In genomic region chr2:119250826-119251478, GRCm38 (mm10) we compare ENCODE assay signal across 8 mouse cellular contexts. TPM values are rescaled to one million over a fixed set of nuclear protein-coding genes. Genes with fewer than 3 reads are reported as not detected.
DNase-seq lines count a peak whose midpoint lies in the region; ATAC-seq and TF ChIP-seq lines count a peak whose summit lies in the region.

No protein-coding gene starts in this region.

- DNase-seq in CD8-positive naive resting alpha-beta T cell, adult 2 months (ENCODE audit: low read depth in 2 of 2, low spot score in 2 of 2) = peak; percentile 76 to 85
- DNase-seq in brain, embryonic 14.5 days (ENCODE audit: low read depth) = peak; percentile 89
- peak; percentile 87 for DNase-seq in kidney, postnatal 0 days (ENCODE audit: low spot score)
- DNase-seq in liver, embryonic 14.5 days (ENCODE audit: low read depth in 3 of 3, low spot score in 3 of 3) = peak; percentile 75 to 79 (median 78)
- peak; percentile 74 to 85 for DNase-seq in natural killer cell, adult 2 months (ENCODE audit: low spot score in 2 of 2)

- H3K4me1 ChIP-seq in erythroblast, embryonic 14.5 days (ENCODE audit: control insufficient read depth) = peaks cover 8% of the 10 kb centered on the region
- H3K4me1 ChIP-seq in heart, embryonic 14.5 days (ENCODE audit: control insufficient read depth in 2 of 2, insufficient read depth in 2 of 2, low read length in 2 of 2) = no peaks in the 10 kb centered on the region
- H3K4me1 ChIP-seq in kidney, postnatal 0 days (replicated peaks; ENCODE audit: insufficient read depth, low read length) = no peaks in the 10 kb centered on the region
- H3K4me1 ChIP-seq in liver, embryonic 14.5 days (replicated peaks; ENCODE audit: control insufficient read depth in 2 of 2, insufficient read depth in 2 of 2, low read length in 1 of 2) = peaks cover 6% of the 10 kb centered on the region in 2 experiments; a peak in 3 of 4 replicates
- peaks cover 7% of the 10 kb centered on the region; the same call in 1 of the 2 replicates for H3K4me1 ChIP-seq in stomach, embryonic 16.5 days (ENCODE audit: control insufficient read depth, insufficient read depth, low read length)

- TF ChIP-seq POLR2A in brain, embryonic 14.5 days (IDR thresholded peaks at IDR 0.05; ENCODE audit: borderline replicate concordance, extremely low read depth, insufficient read depth, insufficient read length, poor library complexity, severe bottlenecking) = no peak

- peaks cover 27% of the 10 kb centered on the region for H3K27me3 ChIP-seq in erythroblast, embryonic 14.5 days (ENCODE audit: control insufficient read depth)
- H3K27me3 ChIP-seq in heart, embryonic 14.5 days (ENCODE audit: control insufficient read depth, insufficient read depth, low read length) = peaks cover 18% of the 10 kb centered on the region
- no peaks in the 10 kb centered on the region; the same call in 1 of the 2 replicates for H3K27me3 ChIP-seq in kidney, postnatal 0 days (ENCODE audit: insufficient read depth, low read length)
- H3K27me3 ChIP-seq in liver, embryonic 14.5 days (ENCODE audit: control insufficient read depth, insufficient read depth, low read length) = peaks cover 3% of the 10 kb centered on the region
- no peaks in the 10 kb centered on the region for H3K27me3 ChIP-seq in stomach, embryonic 16.5 days (ENCODE audit: control insufficient read depth, insufficient read depth, low read length)

- no peak for ATAC-seq in heart, embryonic 14.5 days (ENCODE audit: insufficient number of reproducible peaks, insufficient read depth, low FRiP score, low read depth)
- ATAC-seq in kidney, postnatal 0 days (replicated peaks; ENCODE audit: low FRiP score, low read depth) = peak; percentile 62
- peak; percentile 64; the same call in 1 of the 2 replicates for ATAC-seq in liver, embryonic 14.5 days (ENCODE audit: insufficient read depth)
- peak; percentile 74; the same call in 1 of the 2 replicates for ATAC-seq in stomach, embryonic 16.5 days (ENCODE audit: insufficient read depth, low FRiP score)

- H3K4me2 ChIP-seq in heart, embryonic 14.5 days (ENCODE audit: low read length) = peak overlapping the region; percentile 53
- H3K4me2 ChIP-seq in kidney, postnatal 0 days (ENCODE audit: low read length) = no peak overlapping the region
- H3K4me2 ChIP-seq in liver, embryonic 14.5 days (ENCODE audit: low read depth) = peak overlapping the region; percentile 57
- peak overlapping the region; percentile 41 for H3K4me2 ChIP-seq in stomach, embryonic 16.5 days (ENCODE audit: low read depth, low read length)

- no peaks in the 10 kb centered on the region for H3K36me3 ChIP-seq in erythroblast, embryonic 14.5 days (ENCODE audit: control insufficient read depth)
- no peaks in the 10 kb centered on the region for H3K36me3 ChIP-seq in heart, embryonic 14.5 days (ENCODE audit: control insufficient read depth, insufficient read depth, low read length)
- no peaks in the 10 kb centered on the region for H3K36me3 ChIP-seq in kidney, postnatal 0 days (ENCODE audit: insufficient read depth, low read length)
- no peaks in the 10 kb centered on the region for H3K36me3 ChIP-seq in liver, embryonic 14.5 days (replicated peaks; ENCODE audit: control insufficient read depth, insufficient read depth, low read depth)
- no peaks in the 10 kb centered on the region for H3K36me3 ChIP-seq in stomach, embryonic 16.5 days (ENCODE audit: control insufficient read depth, insufficient read depth, low read length)

- WGBS in heart, embryonic 14.5 days = 11% methylated on average over 11 of the region's 11 CpGs
- 16% methylated on average over 11 of the region's 11 CpGs for WGBS in kidney, postnatal 0 days
- 10% methylated on average over 11 of the region's 11 CpGs for WGBS in liver, embryonic 14.5 days (ENCODE audit: insufficient replicate concordance)
- WGBS in stomach, embryonic 16.5 days = 9% methylated on average over 11 of the region's 11 CpGs

- no peak for TF ChIP-seq EP300 in liver, embryonic 14.5 days (IDR thresholded peaks at IDR 0.05; ENCODE audit: low read depth)

- no peaks in the 10 kb centered on the region for H3K9me3 ChIP-seq in erythroblast, embryonic 14.5 days (ENCODE audit: control insufficient read depth, low read length)
- H3K9me3 ChIP-seq in heart, embryonic 14.5 days (ENCODE audit: control insufficient read depth, low read length) = no peaks in the 10 kb centered on the region
- H3K9me3 ChIP-seq in kidney, postnatal 0 days (replicated peaks; ENCODE audit: low read length) = no peaks in the 10 kb centered on the region
- no peaks in the 10 kb centered on the region for H3K9me3 ChIP-seq in liver, embryonic 14.5 days (ENCODE audit: control insufficient read depth, low read length)
- no peaks in the 10 kb centered on the region for H3K9me3 ChIP-seq in stomach, embryonic 16.5 days (replicated peaks; ENCODE audit: control insufficient read depth, low read length)

- peak overlapping the region; percentile 28 for H3K4me3 ChIP-seq in erythroblast, embryonic 14.5 days (replicated peaks)
- no peak overlapping the region for H3K4me3 ChIP-seq in heart, embryonic 14.5 days (ENCODE audit: control insufficient read depth in 1 of 2, insufficient read depth in 1 of 2, low read depth in 1 of 2, low read length in 2 of 2)
- H3K4me3 ChIP-seq in kidney, postnatal 0 days (replicated peaks; ENCODE audit: low read depth, low read length) = no peak overlapping the region
- 0 out of 4 replicates have a peak overlapping the region, but pooled peaks have one; percentile 0 to 14 for H3K4me3 ChIP-seq in liver, embryonic 14.5 days (ENCODE audit: insufficient read depth in 1 of 2, low read depth in 2 of 2, low read length in 2 of 2)
- H3K4me3 ChIP-seq in stomach, embryonic 16.5 days (replicated peaks; ENCODE audit: low read length) = no peak overlapping the region

- peak; percentile 98 for TF ChIP-seq CTCF in brain, embryonic 14.5 days (IDR thresholded peaks at IDR 0.05; ENCODE audit: borderline replicate concordance, extremely low read depth, insufficient read depth, insufficient read length)
- TF ChIP-seq CTCF in kidney, postnatal 0 days (IDR thresholded peaks at IDR 0.05; ENCODE audit: low read depth) = peak; percentile 99
- TF ChIP-seq CTCF in liver, embryonic 14.5 days (IDR thresholded peaks at IDR 0.05; ENCODE audit: low read depth) = peak; percentile 97

- no peak overlapping the region for H3K9ac ChIP-seq in heart, embryonic 14.5 days (ENCODE audit: low read length)
- H3K9ac ChIP-seq in kidney, postnatal 0 days (ENCODE audit: low read depth, low read length) = no peak overlapping the region
- peak overlapping the region; percentile 40 for H3K9ac ChIP-seq in liver, embryonic 14.5 days (replicated peaks)
- peak overlapping the region; percentile 40; the same call in 1 of the 2 replicates for H3K9ac ChIP-seq in stomach, embryonic 16.5 days (ENCODE audit: low read length)

- no peak overlapping the region for H3K27ac ChIP-seq in heart, embryonic 14.5 days (replicated peaks in 1 of 2; ENCODE audit: control insufficient read depth in 1 of 2, insufficient read depth in 1 of 2, low read depth in 2 of 2, low read length in 2 of 2)
- H3K27ac ChIP-seq in kidney, postnatal 0 days = peak overlapping the region; percentile 50; the same call in 1 of the 2 replicates
- no peak overlapping the region for H3K27ac ChIP-seq in liver, embryonic 14.5 days
- peak overlapping the region; percentile 73 for H3K27ac ChIP-seq in stomach, embryonic 16.5 days (ENCODE audit: low read length)

RNA-seq across cellular contexts. Expression of gene Spint1, which starts 13.8 kb away (rescaled TPM):
- 1.5 and 1.6 TPM in 2 replicates for polyA plus RNA-seq in brain, embryonic 14.5 days (2012; rRNA removed)
- polyA plus RNA-seq in erythroblast, embryonic 14.5 days (2012) = 0.02 TPM in 1 of 2 replicates, not detected in the other
- 0.20 and 0.38 TPM in 2 replicates for polyA plus RNA-seq in heart, embryonic 14.5 days (2014; fragmentation: Nextera tagmentation; extraction: Ambion mirVana)
- polyA plus RNA-seq in kidney, postnatal 0 days (2015; fragmentation: Nextera tagmentation; extraction: Ambion mirVana) = 62.3 and 62.7 TPM in 2 replicates
- polyA plus RNA-seq in liver, embryonic 14.5 days (2012; rRNA removed) = 0.11 and 0.27 TPM in 2 replicates
- polyA plus RNA-seq in liver, embryonic 14.5 days (2014; fragmentation: Nextera tagmentation; extraction: Ambion mirVana) = 0.11 and 0.13 TPM in 2 replicates
- polyA plus RNA-seq in stomach, embryonic 16.5 days (2015; fragmentation: Nextera tagmentation; extraction: Ambion mirVana) = 78.6 and 95.9 TPM in 2 replicates

RNA-seq across cellular contexts. Expression of gene Rhov, which starts 20.1 kb away (rescaled TPM):
- polyA plus RNA-seq in brain, embryonic 14.5 days (2012; rRNA removed) = 9.1 and 13.5 TPM in 2 replicates
- polyA plus RNA-seq in erythroblast, embryonic 14.5 days (2012) = not detected in 2 replicates
- polyA plus RNA-seq in heart, embryonic 14.5 days (2014; fragmentation: Nextera tagmentation; extraction: Ambion mirVana) = 0.19 TPM in 1 of 2 replicates, not detected in the other
- 3.5 and 3.6 TPM in 2 replicates for polyA plus RNA-seq in kidney, postnatal 0 days (2015; fragmentation: Nextera tagmentation; extraction: Ambion mirVana)
- polyA plus RNA-seq in liver, embryonic 14.5 days (2012; rRNA removed) = 0.02 TPM in 1 of 2 replicates, not detected in the other
- not detected in 2 replicates for polyA plus RNA-seq in liver, embryonic 14.5 days (2014; fragmentation: Nextera tagmentation; extraction: Ambion mirVana)
- 30.2 and 34.5 TPM in 2 replicates for polyA plus RNA-seq in stomach, embryonic 16.5 days (2015; fragmentation: Nextera tagmentation; extraction: Ambion mirVana)

RNA-seq across cellular contexts. Expression of gene Ppp1r14d, which starts 21.2 kb away (rescaled TPM):
- polyA plus RNA-seq in brain, embryonic 14.5 days (2012; rRNA removed) = not detected in 2 replicates
- not detected in 2 replicates for polyA plus RNA-seq in erythroblast, embryonic 14.5 days (2012)
- polyA plus RNA-seq in heart, embryonic 14.5 days (2014; fragmentation: Nextera tagmentation; extraction: Ambion mirVana) = not detected in 2 replicates
- 1.0 and 1.5 TPM in 2 replicates for polyA plus RNA-seq in kidney, postnatal 0 days (2015; fragmentation: Nextera tagmentation; extraction: Ambion mirVana)
- not detected in 2 replicates for polyA plus RNA-seq in liver, embryonic 14.5 days (2012; rRNA removed)
- not detected in 2 replicates for polyA plus RNA-seq in liver, embryonic 14.5 days (2014; fragmentation: Nextera tagmentation; extraction: Ambion mirVana)
- 3.4 TPM in 2 replicates for polyA plus RNA-seq in stomach, embryonic 16.5 days (2015; fragmentation: Nextera tagmentation; extraction: Ambion mirVana)

RNA-seq across cellular contexts. Expression of gene Vps18, which starts 37.6 kb away (rescaled TPM):
- 26.0 and 28.6 TPM in 2 replicates for polyA plus RNA-seq in brain, embryonic 14.5 days (2012; rRNA removed)
- polyA plus RNA-seq in erythroblast, embryonic 14.5 days (2012) = 0.60 and 0.73 TPM in 2 replicates
- 7.8 and 8.7 TPM in 2 replicates for polyA plus RNA-seq in heart, embryonic 14.5 days (2014; fragmentation: Nextera tagmentation; extraction: Ambion mirVana)
- 13.4 and 15.0 TPM in 2 replicates for polyA plus RNA-seq in kidney, postnatal 0 days (2015; fragmentation: Nextera tagmentation; extraction: Ambion mirVana)
- 3.2 and 3.4 TPM in 2 replicates for polyA plus RNA-seq in liver, embryonic 14.5 days (2012; rRNA removed)
- polyA plus RNA-seq in liver, embryonic 14.5 days (2014; fragmentation: Nextera tagmentation; extraction: Ambion mirVana) = 3.2 and 3.5 TPM in 2 replicates
- polyA plus RNA-seq in stomach, embryonic 16.5 days (2015; fragmentation: Nextera tagmentation; extraction: Ambion mirVana) = 17.5 and 19.8 TPM in 2 replicates

RNA-seq across cellular contexts. Expression of gene Dnajc17, which starts 42.4 kb away (rescaled TPM):
- polyA plus RNA-seq in brain, embryonic 14.5 days (2012; rRNA removed) = 25.7 and 32.4 TPM in 2 replicates
- polyA plus RNA-seq in erythroblast, embryonic 14.5 days (2012) = 3.9 and 5.5 TPM in 2 replicates
- polyA plus RNA-seq in heart, embryonic 14.5 days (2014; fragmentation: Nextera tagmentation; extraction: Ambion mirVana) = 10.8 and 12.9 TPM in 2 replicates
- polyA plus RNA-seq in kidney, postnatal 0 days (2015; fragmentation: Nextera tagmentation; extraction: Ambion mirVana) = 15.1 and 16.8 TPM in 2 replicates
- 4.6 and 9.5 TPM in 2 replicates for polyA plus RNA-seq in liver, embryonic 14.5 days (2012; rRNA removed)
- 5.4 and 6.9 TPM in 2 replicates for polyA plus RNA-seq in liver, embryonic 14.5 days (2014; fragmentation: Nextera tagmentation; extraction: Ambion mirVana)
- 13.8 and 16.7 TPM in 2 replicates for polyA plus RNA-seq in stomach, embryonic 16.5 days (2015; fragmentation: Nextera tagmentation; extraction: Ambion mirVana)

Comparison
In these comparisons a context has a peak if more than half of its experiments do, and no peak if none do; other contexts are left out.
1. H3K4me3 ChIP-seq: peak in erythroblast, embryonic 14.5 days (single experiment) and liver, embryonic 14.5 days (2 of 2); none in heart, embryonic 14.5 days (0 of 2), kidney, postnatal 0 days (single experiment) and stomach, embryonic 16.5 days (single experiment).
2. H3K27ac ChIP-seq: peak in kidney, postnatal 0 days (single experiment) and stomach, embryonic 16.5 days (single experiment); none in heart, embryonic 14.5 days (0 of 2) and liver, embryonic 14.5 days (single experiment).
3. H3K9ac ChIP-seq: peak in liver, embryonic 14.5 days (single experiment) and stomach, embryonic 16.5 days (single experiment); none in heart, embryonic 14.5 days (single experiment) and kidney, postnatal 0 days (single experiment).
4. RNA of gene Spint1, which starts 13.8 kb away (polyA plus RNA-seq): 78.6 to 95.9 TPM in stomach, embryonic 16.5 days and 62.3 to 62.7 TPM in kidney, postnatal 0 days; 1.5 to 1.6 TPM in brain, embryonic 14.5 days, 0.20 to 0.38 TPM in heart, embryonic 14.5 days, 0.11 to 0.27 TPM in liver, embryonic 14.5 days and 0.02 TPM in erythroblast, embryonic 14.5 days; every median in the first group is over 10 times any median in the second.
5. Peak in every context shown above with its lines, with median percentiles within 50 percentile points of each other: DNase-seq and CTCF ChIP-seq.